ENCODE assay signal across 17 mouse cellular contexts in genomic region chr16:90155080-90155479, GRCm38 (mm10). TPM values are rescaled to one million over a fixed set of nuclear protein-coding genes. Genes with fewer than 3 reads are reported as not detected.
A peak's percentile ranks its signal among the peaks of the same experiment; 100 is the strongest.
DNase-seq lines count a peak whose midpoint lies in the region; ATAC-seq and TF ChIP-seq lines count a peak whose summit lies in the region.
"Had no signal": no experiment of that assay in that cellular context is flagged by ENCODE, and none has a peak within 500 bp of the region (broad histone marks: within the 10 kb centered on the region; RNA-seq: fewer than 3 reads in every experiment).

No protein-coding gene starts in this region.

- DNase-seq in forebrain, embryonic 11.5 days (ENCODE audit: low spot score): no peak
- DNase-seq in kidney, postnatal 0 days (ENCODE audit: low spot score): peak; percentile 19
- no peak for DNase-seq in kidney, adult 8-10 months
- no peak for DNase-seq in stomach, postnatal 0 days (ENCODE audit: low spot score)
- DNase-seq in cerebellum, adult 9-11 months: no peak
- DNase-seq: adrenal gland, postnatal 10 days; cerebellum, postnatal 25 days; gastrocnemius, postnatal 14 days; heart, postnatal 4 days; kidney, postnatal 10 days; layer of hippocampus, adult 9-11 months; right cerebral cortex, postnatal 25 days; thymus, adult 2 months had no signal

- 0 out of 2 replicates have a peak, but pooled peaks have one; percentile 66 for ATAC-seq in forebrain, embryonic 16.5 days
- ATAC-seq in forebrain, embryonic 11.5 days (replicated peaks; ENCODE audit: low FRiP score): no peak
- ATAC-seq in kidney, postnatal 0 days (replicated peaks; ENCODE audit: low FRiP score, low read depth): no peak
- 0 out of 2 replicates have a peak, but pooled peaks have one; percentile 51 for ATAC-seq in midbrain, embryonic 16.5 days
- no peak for ATAC-seq in midbrain, embryonic 15.5 days (replicated peaks)
- no peak for ATAC-seq in stomach, postnatal 0 days (ENCODE audit: low FRiP score, low TSS enrichment)

- H3K9ac ChIP-seq in forebrain, embryonic 16.5 days (replicated peaks; ENCODE audit: low read depth, low read length): no peak overlapping the region
- no peak overlapping the region for H3K9ac ChIP-seq in forebrain, embryonic 11.5 days (ENCODE audit: low read length)
- no peak overlapping the region for H3K9ac ChIP-seq in kidney, postnatal 0 days (ENCODE audit: low read depth, low read length)
- H3K9ac ChIP-seq in midbrain, embryonic 16.5 days (ENCODE audit: low read depth, low read length): no peak overlapping the region
- no peak overlapping the region for H3K9ac ChIP-seq in midbrain, embryonic 15.5 days
- no peak overlapping the region for H3K9ac ChIP-seq in stomach, postnatal 0 days (ENCODE audit: low read length)

- no peak overlapping the region for H3K27ac ChIP-seq in forebrain, embryonic 16.5 days (ENCODE audit: low read length)
- no peak overlapping the region for H3K27ac ChIP-seq in forebrain, embryonic 11.5 days (ENCODE audit: low read depth, low read length)
- H3K27ac ChIP-seq in kidney, postnatal 0 days: no peak overlapping the region
- H3K27ac ChIP-seq in midbrain, embryonic 16.5 days (ENCODE audit: low read length): no peak overlapping the region
- H3K27ac ChIP-seq in midbrain, embryonic 15.5 days: no peak overlapping the region
- no peak overlapping the region for H3K27ac ChIP-seq in stomach, postnatal 0 days (replicated peaks)

- H3K27me3 ChIP-seq in forebrain, embryonic 16.5 days (replicated peaks; ENCODE audit: control insufficient read depth, insufficient read depth, low read length): no peaks in the 10 kb centered on the region
- no peaks in the 10 kb centered on the region for H3K27me3 ChIP-seq in forebrain, embryonic 11.5 days (ENCODE audit: control insufficient read depth, insufficient read depth, low read length)
- no peaks in the 10 kb centered on the region for H3K27me3 ChIP-seq in kidney, postnatal 0 days (ENCODE audit: insufficient read depth, low read length)
- H3K27me3 ChIP-seq in midbrain, embryonic 16.5 days (ENCODE audit: control insufficient read depth, insufficient read depth, low read depth, low read length): no peaks in the 10 kb centered on the region
- no peaks in the 10 kb centered on the region for H3K27me3 ChIP-seq in midbrain, embryonic 15.5 days (replicated peaks)
- no peaks in the 10 kb centered on the region for H3K27me3 ChIP-seq in stomach, postnatal 0 days (ENCODE audit: control insufficient read depth, insufficient read depth, low read length)

- H3K36me3 ChIP-seq in forebrain, embryonic 16.5 days (ENCODE audit: control insufficient read depth, insufficient read depth): no peaks in the 10 kb centered on the region
- no peaks in the 10 kb centered on the region for H3K36me3 ChIP-seq in forebrain, embryonic 11.5 days (ENCODE audit: control insufficient read depth, insufficient read depth, low read length)
- no peaks in the 10 kb centered on the region for H3K36me3 ChIP-seq in kidney, postnatal 0 days (ENCODE audit: insufficient read depth, low read length)
- H3K36me3 ChIP-seq in midbrain, embryonic 16.5 days (ENCODE audit: control insufficient read depth, insufficient read depth, low read length): no peaks in the 10 kb centered on the region
- no peaks in the 10 kb centered on the region for H3K36me3 ChIP-seq in midbrain, embryonic 15.5 days (replicated peaks)
- H3K36me3 ChIP-seq in stomach, postnatal 0 days (ENCODE audit: control insufficient read depth, insufficient read depth, low read length): no peaks in the 10 kb centered on the region

- 40% methylated on average over 7 of the region's 7 CpGs for WGBS in forebrain, embryonic 16.5 days
- WGBS in forebrain, embryonic 11.5 days: 61% methylated on average over 7 of the region's 7 CpGs
- WGBS in kidney, postnatal 0 days: 46% methylated on average over 7 of the region's 7 CpGs
- WGBS in midbrain, embryonic 16.5 days: 52% methylated on average over 7 of the region's 7 CpGs
- WGBS in midbrain, embryonic 15.5 days: 47% methylated on average over 7 of the region's 7 CpGs
- WGBS in stomach, postnatal 0 days: 25% methylated on average over 7 of the region's 7 CpGs

- no peak for TF ChIP-seq EP300 in stomach, postnatal 0 days (optimal IDR thresholded peaks at IDR 0.05)

- H3K9me3 ChIP-seq in forebrain, embryonic 16.5 days (ENCODE audit: control insufficient read depth, low read length): no peaks in the 10 kb centered on the region
- no peaks in the 10 kb centered on the region for H3K9me3 ChIP-seq in forebrain, embryonic 11.5 days (ENCODE audit: control insufficient read depth, low read length)
- no peaks in the 10 kb centered on the region for H3K9me3 ChIP-seq in kidney, postnatal 0 days (replicated peaks; ENCODE audit: low read length)
- no peaks in the 10 kb centered on the region for H3K9me3 ChIP-seq in midbrain, embryonic 16.5 days (replicated peaks; ENCODE audit: control insufficient read depth, low read length, poor library complexity, severe bottlenecking)
- H3K9me3 ChIP-seq in midbrain, embryonic 15.5 days: no peaks in the 10 kb centered on the region
- H3K9me3 ChIP-seq in stomach, postnatal 0 days (ENCODE audit: control insufficient read depth, low read length): no peaks in the 10 kb centered on the region

- H3K4me2 ChIP-seq in forebrain, embryonic 16.5 days (ENCODE audit: low read length): no peak overlapping the region
- no peak overlapping the region for H3K4me2 ChIP-seq in forebrain, embryonic 11.5 days (ENCODE audit: low read depth, low read length, severe bottlenecking)
- H3K4me2 ChIP-seq in kidney, postnatal 0 days (ENCODE audit: low read length): no peak overlapping the region
- H3K4me2 ChIP-seq in midbrain, embryonic 16.5 days (ENCODE audit: low read length): no peak overlapping the region
- no peak overlapping the region for H3K4me2 ChIP-seq in midbrain, embryonic 15.5 days
- H3K4me2 ChIP-seq in stomach, postnatal 0 days (replicated peaks; ENCODE audit: low read depth): no peak overlapping the region
- H3K4me2 ChIP-seq: heart, embryonic 11.5 days had no signal

- peak; percentile 61; the same call in 1 of the 2 replicates for TF ChIP-seq CTCF in kidney, postnatal 0 days (IDR thresholded peaks at IDR 0.05; ENCODE audit: low read depth)
- peak; percentile 72 for TF ChIP-seq CTCF in stomach, postnatal 0 days (IDR thresholded peaks at IDR 0.05; ENCODE audit: low read depth)

- no peak overlapping the region for H3K4me3 ChIP-seq in forebrain, embryonic 16.5 days (replicated peaks; ENCODE audit: low read length)
- H3K4me3 ChIP-seq in forebrain, embryonic 11.5 days (ENCODE audit: low read depth, low read length): no peak overlapping the region
- no peak overlapping the region for H3K4me3 ChIP-seq in kidney, postnatal 0 days (replicated peaks; ENCODE audit: low read depth, low read length)
- H3K4me3 ChIP-seq in midbrain, embryonic 16.5 days (ENCODE audit: low read depth, low read length): no peak overlapping the region
- H3K4me3 ChIP-seq in midbrain, embryonic 15.5 days: no peak overlapping the region
- no peak overlapping the region for H3K4me3 ChIP-seq in stomach, postnatal 0 days (ENCODE audit: low read depth, low read length)

- no peaks in the 10 kb centered on the region for H3K4me1 ChIP-seq in forebrain, embryonic 16.5 days (replicated peaks; ENCODE audit: control insufficient read depth, insufficient read depth, low read length)
- H3K4me1 ChIP-seq in forebrain, embryonic 11.5 days (replicated peaks; ENCODE audit: control insufficient read depth, insufficient read depth, low read length): no peaks in the 10 kb centered on the region
- no peaks in the 10 kb centered on the region for H3K4me1 ChIP-seq in kidney, postnatal 0 days (replicated peaks; ENCODE audit: insufficient read depth, low read length)
- H3K4me1 ChIP-seq in midbrain, embryonic 16.5 days (ENCODE audit: control insufficient read depth, insufficient read depth, low read length): no peaks in the 10 kb centered on the region
- H3K4me1 ChIP-seq in midbrain, embryonic 15.5 days: no peaks in the 10 kb centered on the region
- H3K4me1 ChIP-seq in stomach, postnatal 0 days (replicated peaks; ENCODE audit: control insufficient read depth, insufficient read depth): no peaks in the 10 kb centered on the region

RNA-seq across cellular contexts. Expression of gene Tiam1, which starts 11.5 kb away (rescaled TPM):
- polyA plus RNA-seq in forebrain, embryonic 16.5 days (2015; fragmentation: Nextera tagmentation; extraction: Ambion mirVana): 29.5 and 32.1 TPM in 2 replicates
- polyA plus RNA-seq in forebrain, embryonic 11.5 days (2014; fragmentation: Nextera tagmentation; extraction: Ambion mirVana): 22.7 and 30.4 TPM in 2 replicates
- polyA plus RNA-seq in kidney, postnatal 0 days (2015; fragmentation: Nextera tagmentation; extraction: Ambion mirVana): 10.8 and 11.5 TPM in 2 replicates
- polyA plus RNA-seq in midbrain, embryonic 16.5 days (2015; fragmentation: Nextera tagmentation; extraction: Ambion mirVana): 23.5 and 30.5 TPM in 2 replicates
- 26.3 and 30.8 TPM in 2 replicates for polyA plus RNA-seq in midbrain, embryonic 15.5 days (2015; fragmentation: Nextera tagmentation; extraction: Ambion mirVana)
- 18.4 and 18.8 TPM in 2 replicates for polyA plus RNA-seq in stomach, postnatal 0 days (2015; fragmentation: Nextera tagmentation; extraction: Ambion mirVana)

Comparison
In these comparisons a context has a peak if more than half of its experiments do, and no peak if none do; other contexts are left out.
1. ATAC-seq: peak in forebrain, embryonic 16.5 days (single experiment) and midbrain, embryonic 16.5 days (single experiment); none in forebrain, embryonic 11.5 days (single experiment), kidney, postnatal 0 days (single experiment), midbrain, embryonic 15.5 days (single experiment) and stomach, postnatal 0 days (single experiment).